Mouse (Mus musculus) liver, embryonic 11.5 days (tissue): ENCODE measurements around the gene Sipa1l1. TPM values are rescaled to one million over a fixed set of nuclear protein-coding genes. Genes with fewer than 3 reads are reported as not detected.
A peak's percentile ranks its signal among the peaks of the same experiment; 100 is the strongest.

Source experiments
- ATAC-seq: fragments of 200-750 bp; cut with Nextera tagmentation; replicated peaks from 2 replicates; pipeline ENCODE4 v1.8.0; 2017; ENCODE audit warnings: moderate number of reproducible peaks, mild to moderate bottlenecking, moderate TSS enrichment, moderate library complexity; ENCODE audit not compliant: low FRiP score
- DNase-seq: peaks from one replicate; pipeline ENCODE4 v3.0.0-alpha.2; 2017; ENCODE audit warnings: low spot score
- H3K27ac ChIP-seq: fragments of 300-500 bp; sonication (generic); 2 replicates; pipeline ENCODE4 v1.5.1; 2014; ENCODE audit warnings: mild to moderate bottlenecking, low read depth, low read length, control low read depth
- H3K27me3 ChIP-seq: fragments of 300-500 bp; sonication (generic); replicated peaks from 2 replicates; pipeline ENCODE4 v1.6.1; 2014; ENCODE audit warnings: low read length, mixed read lengths; ENCODE audit not compliant: control insufficient read depth, insufficient read depth
- H3K36me3 ChIP-seq: fragments of 300-500 bp; sonication (generic); 2 replicates; pipeline ENCODE4 v1.6.1; 2014; ENCODE audit warnings: mild to moderate bottlenecking, low read length, moderate library complexity, mixed read lengths; ENCODE audit not compliant: control insufficient read depth, insufficient read depth
- H3K4me1 ChIP-seq: fragments of 300-500 bp; sonication (generic); replicated peaks from 2 replicates; pipeline ENCODE4 v1.6.1; 2014; ENCODE audit warnings: low read length, mixed read lengths; ENCODE audit not compliant: control insufficient read depth, insufficient read depth
- H3K4me2 ChIP-seq: fragments of 300-500 bp; sonication (generic); 2 replicates; pipeline ENCODE4 v1.6.1; 2014; ENCODE audit warnings: mild to moderate bottlenecking, control low read depth, moderate library complexity
- H3K4me3 ChIP-seq: fragments of 300-500 bp; sonication (generic); 2 replicates; pipeline ENCODE4 v1.5.1; 2014; ENCODE audit warnings: low read depth, low read length, control low read depth
- H3K9ac ChIP-seq: fragments of 300-500 bp; sonication (generic); 2 replicates; pipeline ENCODE4 v1.6.1; 2014; ENCODE audit warnings: low read depth, low read length, control low read depth
- H3K9me3 ChIP-seq: fragments of 300-500 bp; sonication (generic); 2 replicates; pipeline ENCODE4 v1.6.1; 2016; ENCODE audit warnings: low read length, inconsistent platforms, mixed read lengths; ENCODE audit not compliant: control insufficient read depth
- WGBS: fragments of 180-500 bp; shearing (Covaris S2); extraction: QIAGEN DNeasy Blood & Tissue Kit; methylation state at CpG from one replicate; pipeline ENCODE4 v1.1.7; 2014; 5-methylcytosine and 5-hydroxymethylcytosine counted together
- polyA plus RNA-seq: library from polyadenylated mRNA; unstranded; fragments of >200 nt; fragmentation: Nextera tagmentation; extraction: Ambion mirVana; gene quantifications from 2 replicates; pipeline ENCODE4 v1.2.1, GENCODE M21; 2014

The Sipa1l1 gene
- polyA plus RNA-seq, 1 experiment from 2014 or later, result 21.1 TPM

GRCm38 (mm10) chr12:82328112-82328511, 159.0 kb downstream of the Sipa1l1 start:
- 86% methylated on average over 1 of the region's 1 CpGs for WGBS
- Histone ChIP-seq H3K4me1 (no peaks in the 10 kb centered on the region; the same call in 1 of the 2 replicates), H3K27ac (no peak overlapping the region), H3K27me3 (no peaks in the 10 kb centered on the region), H3K36me3 (no peaks in the 10 kb centered on the region), H3K9me3 (no peaks in the 10 kb centered on the region), H3K4me2 (no peak overlapping the region), H3K9ac (no peak overlapping the region), H3K4me3 (no peak overlapping the region)
- DNase-seq, result no peak
- no peak for ATAC-seq

GRCm38 (mm10) chr12:82332836-82333614, 163.9 kb downstream of the Sipa1l1 start:
- WGBS, result 82% methylated on average over 12 of the region's 12 CpGs
- Histone ChIP-seq H3K4me2 (no peak overlapping the region), H3K9me3 (no peaks in the 10 kb centered on the region), H3K27ac (no peak overlapping the region), H3K9ac (no peak overlapping the region), H3K27me3 (no peaks in the 10 kb centered on the region), H3K4me3 (no peak overlapping the region), H3K36me3 (no peaks in the 10 kb centered on the region), H3K4me1 (no peaks in the 10 kb centered on the region; the same call in 1 of the 2 replicates)
- ATAC-seq (no peak), DNase-seq (no peak)

GRCm38 (mm10) chr12:82333999-82334398, 164.9 kb downstream of the Sipa1l1 start:
- no peak for DNase-seq
- no peak overlapping the region for H3K9ac ChIP-seq
- H3K4me1 ChIP-seq, result no peaks in the 10 kb centered on the region; the same call in 1 of the 2 replicates
- H3K36me3 ChIP-seq, result no peaks in the 10 kb centered on the region
- H3K4me2 ChIP-seq, result no peak overlapping the region
- no peak overlapping the region for H3K27ac ChIP-seq
- no peak overlapping the region for H3K4me3 ChIP-seq
- H3K27me3 ChIP-seq, result no peaks in the 10 kb centered on the region
- 66% methylated on average over 5 of the region's 5 CpGs for WGBS
- ATAC-seq, result no peak
- H3K9me3 ChIP-seq, result no peaks in the 10 kb centered on the region

- ATAC-seq, result no peak
- 57% methylated on average over 4 of the region's 4 CpGs for WGBS
- no peaks in the 10 kb centered on the region for H3K36me3 ChIP-seq
- no peak for DNase-seq
- no peak overlapping the region for H3K9ac ChIP-seq
- no peaks in the 10 kb centered on the region for H3K9me3 ChIP-seq
- H3K27ac ChIP-seq, result no peak overlapping the region
- no peak overlapping the region for H3K4me2 ChIP-seq
- H3K4me1 ChIP-seq, result peaks cover 3% of the 10 kb centered on the region; the same call in 1 of the 2 replicates
- no peak overlapping the region for H3K4me3 ChIP-seq
- no peaks in the 10 kb centered on the region for H3K27me3 ChIP-seq
These were observed 165.4 kb downstream of the Sipa1l1 start for GRCm38 (mm10) chr12:82334550-82334949.

- no peak for ATAC-seq
- H3K27ac ChIP-seq, result no peak overlapping the region
- H3K36me3 ChIP-seq, result no peaks in the 10 kb centered on the region
- no peak overlapping the region for H3K4me2 ChIP-seq
- 22% methylated on average over 1 of the region's 1 CpGs for WGBS
- H3K9ac ChIP-seq, result no peak overlapping the region
- no peak overlapping the region for H3K4me3 ChIP-seq
- no peaks in the 10 kb centered on the region for H3K9me3 ChIP-seq
- DNase-seq, result no peak
- no peaks in the 10 kb centered on the region for H3K27me3 ChIP-seq
- peaks cover 4% of the 10 kb centered on the region; the same call in 1 of the 2 replicates for H3K4me1 ChIP-seq
These were observed 166.0 kb downstream of the Sipa1l1 start for GRCm38 (mm10) chr12:82335095-82335494.

GRCm38 (mm10) chr12:82338550-82338949, 169.4 kb downstream of the Sipa1l1 start:
- no peaks in the 10 kb centered on the region for H3K27me3 ChIP-seq
- no peak overlapping the region for H3K27ac ChIP-seq
- no peak overlapping the region for H3K4me2 ChIP-seq
- H3K4me3 ChIP-seq, result no peak overlapping the region
- no peak for DNase-seq
- H3K9me3 ChIP-seq, result no peaks in the 10 kb centered on the region
- H3K4me1 ChIP-seq, result peaks cover 4% of the 10 kb centered on the region; the same call in 1 of the 2 replicates
- H3K9ac ChIP-seq, result no peak overlapping the region
- no peak for ATAC-seq
- peaks cover 2% of the 10 kb centered on the region; the same call in 1 of the 2 replicates for H3K36me3 ChIP-seq
- 85% methylated on average over 4 of the region's 4 CpGs for WGBS

- WGBS, result 48% methylated on average over 18 of the region's 18 CpGs
- Histone ChIP-seq H3K36me3 (peaks cover 2% of the 10 kb centered on the region; the same call in 1 of the 2 replicates), H3K27me3 (no peaks in the 10 kb centered on the region), H3K4me1 (peaks cover 4% of the 10 kb centered on the region; the same call in 1 of the 2 replicates), H3K4me2 (peak overlapping the region; percentile 9; the same call in 1 of the 2 replicates), H3K9me3 (no peaks in the 10 kb centered on the region), H3K27ac (no peak overlapping the region), H3K9ac (no peak overlapping the region), H3K4me3 (no peak overlapping the region)
- DNase-seq (no peak), ATAC-seq (no peak)
These were observed 170.2 kb downstream of the Sipa1l1 start for GRCm38 (mm10) chr12:82339221-82339861.

GRCm38 (mm10) chr12:82340196-82340918, 171.2 kb downstream of the Sipa1l1 start:
- Histone ChIP-seq H3K27ac (no peak overlapping the region), H3K27me3 (no peaks in the 10 kb centered on the region), H3K4me3 (no peak overlapping the region), H3K9ac (no peak overlapping the region), H3K9me3 (no peaks in the 10 kb centered on the region), H3K4me1 (peaks cover 4% of the 10 kb centered on the region; the same call in 1 of the 2 replicates), H3K4me2 (no peak overlapping the region), H3K36me3 (peaks cover 2% of the 10 kb centered on the region; the same call in 1 of the 2 replicates)
- WGBS, result 67% methylated on average over 6 of the region's 6 CpGs
- ATAC-seq (no peak), DNase-seq (no peak)
